Mouse (Mus musculus) bone marrow macrophage, adult 2 months (primary cell): ENCODE results near the gene Rpl37.

Experiments used
- CTCF ChIP-seq: IDR thresholded peaks from 2 replicates; pipeline ENCODE4 v1.5.1; 2012; ENCODE audit warnings: low read depth, mild to moderate bottlenecking, low read length, moderate library complexity
- POLR2A ChIP-seq: IDR thresholded peaks from 2 replicates; pipeline ENCODE4 v1.6.1; 2012; ENCODE audit warnings: mild to moderate bottlenecking, low read depth, low read length, borderline replicate concordance

GRCm38 (mm10) chr15:5090131-5090530 lies 26.3 kb upstream of the Rpl37 start:
- TF ChIP-seq CTCF (no peak), POLR2A (no peak)
